Mouse (Mus musculus): Measurements from ENCODE around the gene Fam205a1.

DNA sequence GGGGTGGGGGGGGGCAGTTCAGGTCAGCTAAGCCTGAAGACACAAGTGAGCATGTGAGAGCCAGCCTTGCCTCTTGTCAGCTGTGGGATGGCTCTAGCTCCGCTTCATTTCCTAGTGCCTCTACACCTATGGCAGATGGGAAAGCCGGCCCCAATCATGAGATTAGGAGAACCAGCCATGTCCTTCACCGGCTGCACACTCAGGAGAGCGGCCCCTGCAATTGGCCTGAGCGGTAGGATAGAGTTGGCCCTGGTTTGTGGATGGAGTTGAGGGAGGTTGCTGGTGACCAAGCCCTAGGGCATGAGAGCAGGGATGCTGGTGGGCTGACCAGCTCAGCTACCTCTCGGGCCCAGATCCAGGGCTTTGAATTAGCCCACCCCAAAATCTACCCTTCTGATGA is 35.1 kb upstream of the Fam205a1 start:
- TF ChIP-seq CTCF (IDR thresholded peaks at IDR 0.05; ENCODE audit: extremely low read depth, insufficient read length, insufficient replicate concordance, low read depth, low read length) (no peak), POLR2A (IDR thresholded peaks at IDR 0.05; ENCODE audit: low read depth, low read length) (no peak)
